Mouse (Mus musculus): ENCODE measurements at regions not wholly inside any gene's neighbourhood (a gene's known extent, or its start where the extent isn't known, plus 50 kb on each side); places are given as distances from the start of the nearest gene placed in this dataset.

DNA sequence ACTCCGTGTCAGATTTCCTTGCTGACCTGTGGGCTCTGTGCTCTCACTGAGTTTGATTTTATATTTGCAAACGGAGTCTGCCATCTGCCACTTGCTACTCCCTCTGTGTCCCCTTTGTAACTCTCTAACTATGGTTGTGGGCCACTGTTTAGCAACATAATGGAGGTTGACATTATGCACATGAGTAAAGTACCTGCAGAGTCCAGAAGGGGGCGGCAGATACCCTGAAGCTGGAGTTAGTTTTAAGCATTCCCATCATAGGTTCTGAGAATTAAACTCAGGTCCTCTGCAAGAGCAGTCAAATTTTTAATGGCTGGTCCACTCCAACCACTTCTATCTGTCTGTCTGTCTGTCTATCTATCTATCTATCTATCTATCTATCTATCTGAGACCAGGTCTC lies 796.7 kb downstream of the Tmem132b start:
- in situ Hi-C loops (cut with MboI, MseI), result no loop called here

DNA sequence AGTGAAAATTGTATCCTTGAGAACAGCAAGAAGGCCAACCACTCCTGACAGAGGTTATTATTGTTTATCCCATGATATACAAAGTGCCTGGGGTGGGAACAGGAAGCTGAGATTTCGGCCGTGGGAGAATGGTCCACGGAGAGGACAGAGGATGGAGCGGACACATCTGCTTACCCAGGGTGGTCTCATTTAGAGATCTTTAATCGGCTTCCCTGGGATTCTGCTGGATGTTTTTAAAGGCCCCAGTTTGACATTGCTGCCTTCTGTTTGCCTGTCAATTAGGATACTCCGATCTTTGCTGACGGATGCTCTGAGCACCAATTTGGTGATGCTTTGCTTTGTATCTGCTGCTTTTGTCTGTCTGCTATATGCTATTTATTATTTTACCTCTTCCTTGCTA lies 803.5 kb downstream of the Tmem132b start:
- in situ Hi-C loops (cut with MboI, MseI), result no loop called here

DNA sequence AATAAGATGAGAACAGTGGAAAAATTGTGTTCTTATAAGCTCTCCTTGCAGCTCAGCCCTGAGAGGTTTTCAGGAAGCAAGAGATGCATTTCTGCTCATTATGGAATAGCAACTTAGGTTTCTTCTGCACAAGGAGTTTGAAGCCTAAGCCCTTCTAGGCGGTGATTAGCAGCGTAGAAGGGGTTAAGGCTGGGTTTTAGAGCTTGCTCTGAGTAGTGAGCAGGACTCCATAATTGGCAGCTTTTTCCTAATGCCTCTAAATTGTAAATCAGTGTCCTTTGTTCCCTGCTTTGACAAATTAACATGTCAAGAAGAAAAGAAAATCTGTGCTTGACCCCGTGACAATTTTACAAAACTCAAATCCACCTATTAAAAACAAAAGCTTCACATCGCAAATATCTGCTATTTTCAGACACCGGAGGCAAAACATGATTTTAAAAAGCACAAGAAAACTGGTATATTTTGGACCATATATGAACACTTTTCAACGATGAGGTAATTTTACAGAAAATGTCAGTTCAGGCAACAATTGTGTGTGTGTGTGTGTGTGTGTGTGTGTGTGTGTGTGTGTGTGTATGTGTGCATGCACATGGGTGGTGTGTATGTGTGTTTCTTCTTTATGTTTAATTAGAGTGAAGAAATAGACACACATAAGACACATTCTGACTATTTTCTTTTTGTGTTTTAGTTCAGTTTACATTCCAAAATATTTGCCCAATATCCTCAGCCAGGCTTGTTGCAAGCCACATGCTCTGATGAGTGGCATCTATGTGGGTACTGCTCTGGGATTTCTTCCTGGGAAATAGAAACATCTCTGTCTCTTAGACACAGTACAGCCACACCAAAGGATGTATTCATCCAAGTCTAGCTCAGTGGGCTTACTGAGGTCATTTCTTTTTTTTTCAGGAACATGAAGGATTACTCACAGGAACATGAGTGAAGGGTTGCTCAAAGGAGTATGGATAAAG lies 804.3 kb downstream of the Tmem132b start:
- in situ Hi-C loops (cut with MboI, MseI), result no loop called here

DNA sequence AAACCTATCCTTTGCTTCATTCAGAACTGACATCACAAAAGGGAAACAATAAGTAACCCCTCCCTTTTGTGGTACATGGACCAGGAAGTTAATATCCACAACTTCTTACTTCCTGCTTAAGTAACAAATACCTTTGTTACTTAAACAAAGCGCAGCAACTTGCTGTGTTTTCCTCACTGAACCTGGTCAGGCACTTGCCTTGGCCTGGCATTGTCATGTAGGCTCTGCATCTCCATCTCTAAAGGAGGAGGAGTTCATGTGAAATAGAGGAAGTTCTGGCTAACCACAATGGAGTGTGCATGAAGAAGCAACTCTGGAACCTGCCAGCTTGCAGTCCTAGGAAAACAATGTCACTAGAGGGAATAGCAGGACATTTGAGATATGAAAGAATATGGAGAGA lies 806.3 kb downstream of the Tmem132b start:
- in situ Hi-C loops (cut with MboI, MseI), result no loop called here

DNA sequence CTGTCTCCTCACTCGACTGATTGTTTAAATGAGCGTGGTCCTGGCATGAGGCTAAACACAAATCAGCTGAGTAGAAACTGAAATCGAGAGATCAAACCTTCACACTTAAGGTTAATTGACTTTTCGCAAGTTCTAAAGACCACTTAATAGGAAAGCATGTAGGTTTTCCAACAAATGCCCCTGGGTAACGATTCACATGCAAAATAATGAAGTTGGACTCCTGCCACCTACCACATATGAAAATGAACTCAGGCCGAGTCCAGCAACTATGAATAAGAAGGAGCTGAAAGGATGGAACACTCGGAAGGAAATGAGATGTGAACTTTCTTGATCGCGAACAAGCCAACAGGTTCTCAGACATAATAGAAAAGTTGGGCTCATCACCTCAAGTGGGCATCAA lies 812.0 kb downstream of the Tmem132b start:
- in situ Hi-C loops (cut with MboI, MseI), result no loop called here

DNA sequence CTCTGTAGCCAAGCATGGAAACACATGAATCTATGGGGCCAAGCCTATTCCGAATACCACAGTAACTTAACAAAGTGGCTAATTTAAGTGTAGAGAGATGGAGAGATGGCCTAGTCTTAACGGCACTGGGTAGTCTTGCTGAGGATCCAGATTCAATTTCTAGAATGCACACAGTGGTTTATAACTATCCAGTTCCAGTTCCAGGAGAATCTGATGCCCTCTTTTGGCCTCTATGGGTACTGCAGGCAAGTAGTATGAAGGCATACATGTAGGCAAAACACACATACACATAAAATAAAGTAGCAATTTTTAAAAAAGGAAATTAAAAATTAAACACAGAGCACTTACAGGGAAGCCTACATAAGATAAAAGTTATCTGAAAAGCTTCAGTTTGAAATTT lies 819.4 kb downstream of the Tmem132b start:
- in situ Hi-C loops (cut with MboI, MseI), result no loop called here

DNA sequence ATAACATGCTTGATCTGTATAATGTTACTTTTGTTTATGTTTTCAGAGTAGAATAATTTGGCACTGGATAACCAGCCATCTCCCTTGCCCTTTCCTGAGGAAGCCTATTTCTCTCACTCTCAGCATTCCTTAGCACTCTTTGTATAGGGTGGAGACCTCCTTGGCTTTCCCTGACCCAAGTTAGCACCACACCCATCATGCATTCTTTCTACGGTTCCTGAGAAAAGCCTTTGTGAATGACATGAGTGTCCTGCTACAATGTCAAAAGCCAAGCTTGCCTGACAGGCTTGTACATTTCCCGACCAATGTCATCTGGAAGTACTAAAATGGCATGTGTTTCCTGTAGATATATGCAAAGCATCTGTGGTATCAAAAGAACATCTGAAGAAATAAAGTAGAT lies 837.9 kb downstream of the Tmem132b start:
- in situ Hi-C loops (cut with MboI, MseI), result no loop called here

DNA sequence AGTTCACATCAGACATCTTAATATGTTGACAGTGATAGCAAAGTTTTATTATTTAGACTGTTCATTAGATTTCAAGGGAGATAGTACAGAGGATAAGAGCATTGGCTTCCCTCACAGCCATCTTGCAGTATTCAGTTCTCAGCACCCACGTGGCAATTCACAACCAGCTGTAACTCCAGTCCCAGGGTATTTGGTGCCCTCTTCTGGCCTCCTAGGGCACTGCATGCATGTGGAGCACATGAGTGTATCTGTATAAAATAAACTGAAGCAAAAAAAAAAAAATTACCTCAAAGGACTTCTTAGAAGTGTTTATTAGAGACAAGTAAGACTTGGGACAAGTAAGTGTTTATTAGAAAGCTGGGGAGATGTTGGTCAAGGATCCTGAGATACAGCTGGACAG lies 849.3 kb upstream of the Tmem132c start:
- in situ Hi-C loops (cut with MboI, MseI), result no loop called here

DNA sequence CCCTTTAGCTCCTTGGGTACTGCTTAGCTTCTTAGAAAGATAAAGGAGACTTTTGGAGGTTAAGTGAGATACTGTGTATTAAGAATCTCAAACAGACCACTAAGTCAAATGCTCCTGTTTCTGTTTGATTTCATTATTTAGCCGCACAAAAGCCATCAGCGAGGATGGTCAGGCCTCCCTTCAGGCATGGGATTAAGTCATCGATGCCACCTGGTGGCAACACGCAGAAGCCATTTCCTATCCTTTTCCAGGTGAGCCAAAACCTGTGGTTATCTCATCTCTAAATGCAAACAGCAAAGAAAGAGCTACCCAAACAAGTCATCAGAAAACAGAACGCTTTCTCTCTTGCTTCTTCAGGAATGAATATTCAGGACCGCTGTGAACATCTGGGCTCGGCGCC lies 846.3 kb upstream of the Tmem132c start:
- in situ Hi-C loops (cut with MboI, MseI), result no loop called here

DNA sequence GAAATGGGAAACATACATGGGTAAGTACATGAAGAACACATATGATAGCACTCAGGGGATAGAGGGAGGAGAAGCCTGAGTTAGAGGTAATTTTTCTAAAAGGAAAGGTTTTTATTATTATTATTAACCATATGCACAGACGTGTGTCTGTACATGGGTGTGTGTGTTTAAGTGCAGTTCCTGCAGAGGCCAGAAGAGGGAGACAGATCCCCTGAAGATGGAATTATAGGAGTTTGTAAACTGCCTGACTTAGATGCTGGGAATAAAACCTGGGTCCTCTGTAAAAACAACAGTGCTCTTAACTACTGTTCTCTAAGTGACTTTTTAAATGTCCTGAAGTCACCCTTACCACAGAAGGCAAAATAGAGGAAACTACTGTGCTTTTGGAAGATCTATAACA lies 809.9 kb upstream of the Tmem132c start:
- in situ Hi-C loops (cut with MboI, MseI), result no loop called here

DNA sequence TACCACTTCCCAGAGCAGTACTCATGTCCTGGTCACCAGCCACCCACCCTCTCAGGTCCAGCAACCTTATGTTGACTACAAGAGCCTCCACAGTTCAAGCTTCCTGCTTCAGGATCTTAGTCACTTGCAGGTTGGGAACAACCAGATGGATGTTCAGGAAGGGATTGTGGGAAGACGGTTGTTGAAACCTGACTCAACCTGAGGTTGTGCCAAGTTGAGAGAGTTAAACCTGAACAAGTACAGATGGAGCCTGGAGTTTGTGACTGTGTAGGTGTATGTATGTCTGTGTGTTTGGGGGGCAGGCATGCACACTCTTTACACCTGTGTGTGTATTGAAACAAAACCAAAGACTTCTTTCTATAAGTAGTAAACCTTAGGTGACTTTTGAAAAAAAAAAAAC lies 802.9 kb upstream of the Tmem132c start:
- in situ Hi-C loops (cut with MboI, MseI), result no loop called here

DNA sequence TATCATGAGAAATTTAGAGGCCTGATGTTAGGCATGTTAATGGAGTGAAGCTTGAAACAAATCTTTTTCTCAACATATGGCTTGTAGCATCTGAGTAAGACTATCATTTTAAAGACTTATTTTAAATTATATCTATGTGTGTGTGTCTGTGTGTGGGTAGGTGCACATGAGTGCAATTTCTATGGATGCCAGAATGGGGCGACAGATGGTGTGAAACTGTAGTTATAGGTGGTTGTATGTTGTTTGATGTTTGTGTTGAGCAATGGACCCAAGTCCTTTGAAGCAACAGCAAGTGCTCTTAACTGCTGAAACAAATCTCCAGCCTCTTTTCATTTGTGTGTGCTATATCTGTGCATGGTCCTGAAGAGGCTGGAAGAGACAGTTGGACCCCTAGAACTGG lies 801.1 kb upstream of the Tmem132c start:
- in situ Hi-C loops (cut with MboI, MseI), result no loop called here

DNA sequence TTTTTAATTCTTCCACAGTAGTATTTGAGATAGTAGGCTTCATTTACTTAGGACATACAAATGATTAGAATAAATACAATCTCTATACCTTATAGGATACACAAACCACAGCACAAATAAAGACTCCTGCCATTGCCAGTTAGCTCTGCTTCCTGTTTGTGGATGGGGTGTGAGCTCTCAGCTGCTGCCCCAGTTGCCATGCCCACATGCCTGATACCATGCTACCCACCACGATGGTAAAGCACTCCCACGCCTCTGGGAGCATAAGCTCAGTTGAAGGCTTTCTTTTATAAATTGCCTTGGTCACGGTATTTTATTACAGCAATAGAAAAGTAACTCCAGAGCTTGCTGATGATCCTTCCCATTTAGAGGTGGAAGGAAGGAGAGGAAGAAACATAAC lies 765.8 kb upstream of the Tmem132c start:
- in situ Hi-C loops (cut with MboI, MseI), result no loop called here

DNA sequence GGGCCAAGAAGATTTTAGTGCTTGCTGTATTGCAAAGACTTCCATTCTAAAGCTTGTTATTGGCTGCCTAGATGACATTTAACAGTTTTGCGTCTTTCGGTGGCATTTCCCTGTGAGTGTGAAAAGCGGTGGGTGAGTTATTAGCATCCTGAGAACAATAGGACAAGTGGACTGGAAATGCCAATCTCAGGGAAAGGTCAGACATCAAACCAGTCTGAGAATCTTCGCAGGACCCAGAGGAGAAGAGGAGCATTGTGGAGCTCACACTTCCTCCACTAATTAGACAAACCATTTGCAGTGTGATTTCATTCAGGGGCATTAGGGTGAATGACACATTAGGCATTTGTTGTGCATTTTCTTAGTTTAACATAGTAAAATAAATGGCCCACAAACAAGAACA lies 719.5 kb upstream of the Tmem132c start:
- in situ Hi-C loops (cut with MboI, MseI), result no loop called here

DNA sequence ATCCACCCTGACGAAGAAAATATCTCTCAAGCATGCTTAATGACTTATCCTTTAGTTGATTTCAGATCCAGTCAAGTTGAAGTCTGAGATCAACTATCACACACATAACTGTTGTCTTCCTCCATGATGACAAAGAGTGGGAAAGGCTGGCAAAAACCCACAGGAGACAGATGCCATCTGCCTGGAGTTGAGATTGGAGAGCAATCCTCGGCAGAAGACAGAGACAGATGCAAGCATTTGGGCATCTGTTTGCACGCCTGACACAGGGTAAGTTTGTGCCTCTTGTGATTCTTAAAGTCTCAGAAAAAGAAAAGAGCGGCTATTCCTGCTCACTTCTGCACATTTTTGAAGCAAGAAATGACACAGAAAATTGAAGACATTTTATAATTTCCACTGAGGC lies 715.7 kb upstream of the Tmem132c start:
- in situ Hi-C loops (cut with MboI, MseI), result no loop called here

DNA sequence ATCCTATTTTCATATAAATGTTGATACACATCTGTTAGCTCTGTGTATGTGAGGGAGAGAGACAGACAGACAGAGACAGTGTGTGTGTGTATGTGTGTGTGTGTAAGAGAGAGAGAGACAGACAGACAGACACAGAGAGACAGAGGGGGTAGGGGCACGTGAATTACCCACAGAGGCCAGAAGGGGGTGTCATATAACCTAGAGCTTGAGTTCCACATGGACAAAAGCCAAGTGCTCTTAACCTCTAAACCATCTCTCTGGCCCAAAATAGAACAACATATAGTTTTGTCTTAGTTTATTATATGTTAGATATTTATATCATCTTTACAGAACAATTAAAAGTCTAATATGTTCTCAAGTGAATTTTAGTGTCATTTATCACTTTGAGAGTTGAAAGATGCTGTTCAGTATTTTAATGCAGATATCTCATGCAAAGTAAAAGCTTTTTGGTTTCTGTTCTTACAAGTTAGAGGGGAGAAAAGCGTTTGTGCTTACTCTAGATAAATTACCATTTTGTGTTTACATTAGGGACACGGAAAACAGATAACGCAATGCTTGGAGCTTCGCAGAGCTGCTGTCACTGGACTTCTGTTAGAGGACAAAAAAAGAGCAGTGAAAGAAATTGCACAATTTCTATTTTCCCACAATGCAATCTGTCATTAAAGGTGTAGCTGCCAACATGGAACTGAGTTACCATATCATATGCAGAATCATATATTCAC lies 710.6 kb upstream of the Tmem132c start:
- in situ Hi-C loops (cut with MboI, MseI), result no loop called here

DNA sequence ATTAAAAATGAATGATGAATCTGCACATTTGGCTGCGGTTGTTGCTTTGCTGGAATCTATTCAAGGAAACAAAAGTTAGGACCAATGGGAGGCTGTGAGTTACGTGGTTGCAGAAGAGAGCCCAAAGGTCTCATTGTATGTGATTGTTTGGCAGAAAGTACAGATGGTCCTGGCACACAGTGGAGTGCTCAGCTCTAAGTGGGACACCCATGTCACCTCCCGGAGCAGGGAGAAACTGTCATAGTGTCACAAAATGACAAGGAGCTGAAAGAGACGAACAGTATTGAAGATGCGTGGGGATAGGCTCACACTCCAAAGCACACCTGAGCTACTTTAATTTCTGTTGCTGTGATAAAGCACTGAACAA lies 710.1 kb upstream of the Tmem132c start:
- in situ Hi-C loops (cut with MboI, MseI), result no loop called here

DNA sequence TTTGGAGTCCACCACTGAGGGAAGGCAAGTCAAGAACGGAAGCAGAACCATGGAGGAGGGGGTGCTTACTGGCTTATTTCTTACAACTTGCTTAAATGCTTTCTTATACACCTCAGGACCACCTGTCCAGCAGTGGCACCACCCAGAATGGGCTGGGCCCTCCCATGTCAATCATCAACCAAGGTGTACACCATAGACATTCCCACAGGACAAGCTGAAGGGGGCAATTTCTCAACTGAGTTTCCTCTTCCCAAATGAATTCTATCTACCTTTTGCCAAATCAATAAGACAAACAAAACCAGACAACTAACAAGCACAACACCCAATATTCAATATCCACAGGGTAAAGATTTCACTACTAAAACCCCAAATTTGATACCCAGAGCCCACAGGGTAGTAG lies 709.6 kb upstream of the Tmem132c start:
- in situ Hi-C loops (cut with MboI, MseI), result no loop called here

DNA sequence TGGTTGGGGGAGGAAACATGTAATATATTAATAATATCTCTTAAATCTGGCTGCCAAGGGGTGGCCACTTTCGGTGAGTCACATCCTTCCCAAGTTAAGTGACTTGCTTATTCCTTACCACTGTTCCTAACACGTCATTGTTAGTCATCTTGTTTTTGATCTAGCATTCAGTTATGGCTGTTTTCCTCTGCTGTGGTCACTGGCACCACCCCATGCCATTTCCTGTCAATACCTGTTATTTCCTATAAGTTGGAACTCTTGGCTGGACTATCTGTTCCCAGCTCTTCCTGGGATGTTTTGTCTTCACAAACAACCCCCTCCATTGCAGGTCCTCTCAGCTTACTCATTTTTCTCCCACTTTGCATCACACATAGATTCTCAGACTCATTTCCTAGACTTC lies 703.5 kb upstream of the Tmem132c start:
- in situ Hi-C loops (cut with MboI, MseI), result no loop called here

DNA sequence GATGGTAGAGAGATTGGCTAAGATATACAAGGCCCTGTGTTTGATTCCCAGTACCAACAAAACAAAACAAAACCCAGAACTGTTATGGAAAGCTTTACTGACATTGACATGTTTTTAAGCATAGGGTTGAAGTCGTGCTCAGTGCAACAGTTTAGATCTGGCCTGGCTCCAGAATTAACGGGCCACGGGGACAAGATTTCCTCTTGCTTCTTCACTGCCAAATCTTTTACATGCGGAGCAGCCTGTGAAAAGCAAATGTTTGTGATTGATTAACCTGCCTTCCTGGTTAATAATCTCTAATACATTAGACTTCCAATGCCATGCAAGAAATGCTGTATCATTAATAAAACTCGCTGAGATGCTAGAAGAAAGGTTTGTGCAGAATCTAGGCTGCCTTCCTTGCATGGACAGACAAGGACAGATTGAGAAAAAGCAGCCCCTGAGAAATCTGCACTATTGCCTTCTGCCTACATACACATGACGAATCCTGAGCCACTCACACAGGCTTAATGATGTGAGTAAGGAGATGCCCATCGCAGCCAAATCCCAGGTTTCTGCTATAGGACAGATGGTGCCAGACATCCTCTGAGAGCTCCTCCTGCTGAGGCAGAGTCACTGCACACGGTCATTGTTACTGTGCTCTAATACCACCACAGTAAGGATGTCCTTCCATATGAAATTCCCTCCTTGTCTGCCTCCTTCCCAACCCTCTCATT lies 697.2 kb upstream of the Tmem132c start:
- in situ Hi-C loops (cut with MboI, MseI), result no loop called here

DNA sequence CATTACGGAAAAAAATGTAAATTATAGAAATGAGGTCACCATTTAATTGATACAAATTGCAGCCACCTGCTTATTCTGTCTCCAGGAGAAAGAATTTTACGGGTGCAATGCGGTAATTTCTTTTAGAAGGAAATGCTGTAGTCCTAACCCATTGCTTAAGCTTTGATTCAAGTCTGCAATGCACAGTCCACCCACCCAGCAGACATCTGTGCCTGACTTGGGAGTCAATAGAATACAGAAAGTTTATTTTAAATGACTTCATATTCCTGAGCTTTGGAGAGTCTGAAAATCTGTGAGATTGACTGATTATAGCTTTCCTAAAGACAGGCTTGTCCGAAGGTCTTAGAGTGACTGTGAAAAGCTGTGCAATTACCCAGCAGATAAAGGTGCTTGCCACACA lies 693.8 kb upstream of the Tmem132c start:
- in situ Hi-C loops (cut with MboI, MseI), result no loop called here

DNA sequence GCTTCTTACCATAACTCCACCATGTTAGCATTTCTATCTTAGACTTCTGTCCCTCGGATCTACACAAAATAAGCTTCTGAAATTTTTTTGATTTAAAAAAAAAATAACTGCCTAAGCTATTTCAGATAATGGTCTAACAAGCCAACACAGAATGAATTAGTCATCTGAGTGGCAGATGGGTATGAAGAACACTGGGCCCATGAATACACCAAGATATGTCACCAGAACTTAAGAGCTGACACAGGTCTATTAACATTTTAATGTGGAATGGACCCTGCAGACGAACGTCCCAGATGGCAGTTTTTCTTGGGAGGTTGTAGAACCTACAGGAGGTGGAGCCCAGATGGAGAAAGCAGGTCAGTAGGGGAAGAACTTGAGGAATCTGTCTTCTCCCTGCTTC lies 689.9 kb upstream of the Tmem132c start:
- in situ Hi-C loops (cut with MboI, MseI), result no loop called here

DNA sequence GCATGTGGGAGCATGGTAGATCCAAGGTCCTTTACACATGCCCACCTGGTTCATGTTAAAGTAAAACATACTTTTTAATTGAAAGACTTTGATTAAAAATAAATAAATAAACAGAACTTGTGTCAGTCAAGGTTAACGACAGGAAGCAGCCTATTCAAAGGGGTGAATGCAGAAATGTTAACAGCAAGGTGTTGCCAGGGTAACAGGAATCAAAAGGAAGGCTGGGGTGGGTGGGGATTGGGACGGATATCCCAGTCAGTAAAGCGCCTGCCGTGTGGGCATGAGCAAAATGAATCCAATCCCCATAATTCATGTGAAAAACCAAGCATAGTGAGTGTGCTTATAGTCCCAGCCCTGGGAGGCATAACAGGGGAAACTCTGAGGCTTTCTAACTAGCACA lies 682.6 kb upstream of the Tmem132c start:
- in situ Hi-C loops (cut with MboI, MseI), result no loop called here

All from T-helper 1 cell (primary cell).